Mouse (Mus musculus): ENCODE measurements around the gene Ttyh2.

DNA sequence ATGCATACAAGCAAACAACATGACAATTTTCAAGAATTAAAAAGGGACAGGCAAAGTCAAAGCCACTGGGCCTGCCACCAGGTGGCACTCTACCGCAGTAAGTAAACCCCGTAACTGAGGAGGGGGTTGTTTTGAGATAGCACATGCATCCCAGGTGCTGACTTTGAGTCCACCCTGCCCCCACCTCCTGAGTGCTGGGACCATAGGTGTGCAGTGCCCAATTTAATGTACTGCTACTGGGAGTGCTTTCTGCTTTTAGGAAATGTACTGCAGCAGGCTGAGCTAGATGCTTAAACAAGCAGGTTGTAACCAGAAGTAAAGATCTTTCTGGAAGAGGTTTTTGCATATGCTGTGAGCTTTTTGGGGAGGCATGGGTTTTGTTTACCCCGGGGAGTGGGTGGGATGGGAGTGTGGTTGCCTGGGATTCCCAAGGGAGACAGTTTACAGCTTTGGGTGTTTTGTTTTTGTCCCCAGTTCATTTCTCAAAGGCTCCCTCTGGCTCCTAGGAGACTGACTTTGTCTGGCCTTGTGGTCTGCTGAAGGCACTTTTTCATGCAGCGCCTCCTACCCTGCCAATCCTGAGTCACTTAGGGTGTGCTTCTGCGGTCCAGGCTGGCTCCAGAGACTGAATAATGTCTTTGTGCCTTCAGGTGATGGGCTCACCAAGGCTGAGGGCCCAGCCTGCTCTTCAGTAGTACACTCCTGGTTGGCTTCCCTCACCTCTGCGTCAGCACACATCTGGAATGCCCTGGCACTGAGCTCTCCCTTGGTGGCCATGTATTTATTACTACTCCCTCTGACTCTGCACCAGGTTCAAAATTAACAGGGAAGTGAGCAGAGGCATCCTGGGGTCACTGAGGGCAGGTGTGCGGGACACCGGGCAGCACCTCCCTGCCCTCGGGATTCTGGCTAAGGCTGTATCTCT, 2.2 kb upstream of the Ttyh2 start:
- TF ChIP-seq CTCF (IDR thresholded peaks at IDR 0.05; ENCODE audit: low read depth) = peak; percentile 75
- no peak for TF ChIP-seq EP300 (IDR thresholded peaks at IDR 0.05; ENCODE audit: low read depth)

All from liver, postnatal 0 days (tissue).